Mouse (Mus musculus): Measurements from ENCODE around the gene Nuak2. TPM values are rescaled to one million over a fixed set of nuclear protein-coding genes. Genes with fewer than 3 reads are reported as not detected.

Nuak2 gene
- polyA plus RNA-seq (2017; shearing (Covaris generic)), result 4.3 TPM

GRCm38 (mm10) chr1:132315889-132316624, at the start of gene Nuak2:
Nuak2 (plus strand) TSS chr1:132316126.

DNA sequence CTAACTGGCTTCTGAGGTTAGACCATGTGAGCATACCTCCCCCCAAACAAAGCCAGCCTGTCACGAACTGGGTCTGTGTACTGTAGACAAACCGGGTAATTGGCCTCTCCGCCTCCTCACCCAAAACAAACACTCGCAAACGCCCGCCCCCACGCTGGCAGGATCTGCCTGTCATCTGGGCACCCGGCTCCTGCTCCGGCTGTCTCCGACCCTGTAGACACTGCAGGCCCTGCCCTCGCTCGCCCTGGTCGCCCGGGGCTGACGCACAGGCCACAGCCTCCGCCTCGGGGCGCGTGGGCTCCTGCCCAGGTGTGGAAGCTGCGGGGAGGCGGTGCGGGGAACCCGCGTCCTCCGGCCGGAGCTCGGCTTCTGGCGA, 17.5 kb upstream of the Nuak2 start, which contains the start of gene Klhdc8a:
TSS of gene Klhdc8a (plus strand) at position 202 of the 376 bp plus-strand sequence.

Other genes starting within 250 kb of the Nuak2 start
- gene Mfsd4a, start 248.1 kb upstream of the Nuak2 start, polyA plus RNA-seq (2017; shearing (Covaris generic)), result 98.5 TPM
- gene Cdk18, start 176.4 kb upstream of the Nuak2 start, polyA plus RNA-seq (2017; shearing (Covaris generic)), result not detected
- gene Lemd1, start 124.7 kb upstream of the Nuak2 start, polyA plus RNA-seq (2017; shearing (Covaris generic)), result not detected
- not detected for gene AC124108.1, start 124.7 kb upstream of the Nuak2 start, polyA plus RNA-seq (2017; shearing (Covaris generic))
- not detected for gene Gm10188, start 86.4 kb upstream of the Nuak2 start, polyA plus RNA-seq (2017; shearing (Covaris generic))
- not detected for gene Klhdc8a, start 17.5 kb upstream of the Nuak2 start, polyA plus RNA-seq (2017; shearing (Covaris generic))
- 3.7 TPM for gene Tmcc2, start 75.2 kb downstream of the Nuak2 start, polyA plus RNA-seq (2017; shearing (Covaris generic))
- 5.9 TPM for gene Dstyk, start 101.4 kb downstream of the Nuak2 start, polyA plus RNA-seq (2017; shearing (Covaris generic))
- 84.8 TPM for gene Rbbp5, start 161.2 kb downstream of the Nuak2 start, polyA plus RNA-seq (2017; shearing (Covaris generic))
- gene Tmem81, start 190.1 kb downstream of the Nuak2 start, polyA plus RNA-seq (2017; shearing (Covaris generic)), result 11.9 TPM
- gene Cntn2, start 227.1 kb downstream of the Nuak2 start, polyA plus RNA-seq (2017; shearing (Covaris generic)), result not detected

All from activated CD4-positive, CD25-positive, alpha-beta regulatory T cell, adult 9 weeks (primary cell).